Mouse (Mus musculus) lung, postnatal 0 days (tissue): ENCODE data around the gene Col9a3.

Experiments
- CTCF ChIP-seq: IDR thresholded peaks from 2 replicates; pipeline ENCODE4 v1.5.1; 2016; ENCODE audit warnings: antibody characterized with exemption, mild to moderate bottlenecking
- EP300 ChIP-seq: IDR thresholded peaks from 2 replicates; pipeline ENCODE4 v1.6.1; 2016; ENCODE audit warnings: antibody characterized with exemption, mild to moderate bottlenecking, control low read depth

DNA sequence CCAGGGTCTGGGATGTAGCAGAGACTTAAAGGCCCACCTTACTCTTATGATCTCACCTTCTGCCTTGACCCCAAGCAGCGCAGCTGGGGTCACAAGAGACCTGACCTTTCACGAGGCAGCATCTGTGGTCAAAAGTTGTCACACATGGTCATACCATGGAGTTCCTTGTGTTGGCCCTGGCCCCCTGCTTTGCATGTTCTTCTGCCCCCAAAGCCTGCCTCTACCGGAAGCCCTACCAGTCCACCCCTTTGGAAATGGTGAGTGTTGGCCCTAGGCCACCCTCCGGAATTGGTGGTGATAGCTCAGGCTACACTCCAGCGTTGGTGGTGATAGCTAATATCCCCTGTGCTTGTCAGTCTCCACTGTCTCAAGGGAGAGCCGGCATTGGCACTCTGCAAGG lies 34.3 kb upstream of the Col9a3 start:
- TF ChIP-seq CTCF (no peak), EP300 (no peak)
